In the genomic region with DNA sequence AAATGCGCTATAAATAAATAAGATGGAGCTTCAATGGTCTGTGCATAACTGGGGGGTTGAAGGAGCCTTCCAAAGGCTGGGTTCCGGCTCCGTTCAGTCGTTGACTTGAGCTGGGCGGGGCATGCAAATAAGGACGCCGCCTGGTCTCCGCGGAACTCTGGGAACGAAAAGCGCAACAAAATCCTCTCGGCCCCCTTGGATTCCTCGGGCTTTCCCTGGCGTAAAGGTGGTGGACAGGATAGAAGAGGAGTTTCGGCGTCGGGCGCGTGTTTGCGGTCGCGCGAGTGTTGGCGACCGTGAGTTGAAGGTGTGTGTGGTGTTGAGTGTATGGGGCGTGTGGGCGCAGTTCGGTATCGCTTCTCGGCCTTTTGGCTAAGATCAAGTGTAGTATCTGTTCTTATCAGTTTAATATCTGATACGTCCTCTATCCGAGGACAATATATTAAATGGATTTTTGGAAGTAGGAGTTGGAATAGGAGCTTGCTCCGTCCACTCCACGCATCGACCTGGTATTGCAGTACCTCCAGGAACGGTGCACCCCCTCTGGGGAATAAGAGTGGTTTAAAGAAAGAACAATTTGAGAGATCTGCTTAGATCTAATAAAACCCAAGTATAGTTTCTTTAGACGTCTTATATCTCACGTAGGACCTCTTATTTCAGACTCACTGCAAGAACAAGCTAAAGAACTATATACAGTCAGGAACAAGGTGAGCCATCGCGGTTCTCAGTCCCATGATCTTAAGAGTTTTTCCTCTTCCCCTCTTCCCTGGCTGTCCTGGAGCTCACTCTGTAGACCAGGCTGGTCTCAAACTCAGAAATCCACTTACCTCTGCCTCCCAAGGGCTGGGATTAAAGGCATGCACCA, we compare ENCODE assay signal across 8 mouse cellular contexts. TPM values are rescaled to one million over a fixed set of nuclear protein-coding genes. Genes with fewer than 3 reads are reported as not detected.
DNase-seq lines count a peak whose midpoint lies in the region; ATAC-seq and TF ChIP-seq lines count a peak whose summit lies in the region.
"Not testable (repeated sequence)": the region's sequence is repeated elsewhere in the genome, so short reads cannot be mapped to it uniquely, and the experiment has no call there.

No protein-coding gene starts in this region.

- H3K36me3 ChIP-seq in heart, embryonic 12.5 days; kidney, postnatal 0 days (ENCODE audit: insufficient read depth, low read length); liver, embryonic 12.5 days; stomach, embryonic 15.5 days: not testable (repeated sequence)

- H3K4me1 ChIP-seq in heart, embryonic 12.5 days (replicated peaks); kidney, postnatal 0 days (replicated peaks; ENCODE audit: insufficient read depth, low read length); stomach, embryonic 15.5 days: not testable (repeated sequence)
- peaks cover 39% of the 10 kb centered on the region for H3K4me1 ChIP-seq in liver, embryonic 12.5 days

- not testable (repeated sequence) for H3K27me3 ChIP-seq in heart, embryonic 12.5 days (replicated peaks); kidney, postnatal 0 days (ENCODE audit: insufficient read depth, low read length); stomach, embryonic 15.5 days (replicated peaks)
- H3K27me3 ChIP-seq in liver, embryonic 12.5 days (replicated peaks): peaks cover 20% of the 10 kb centered on the region

- peak overlapping the region; percentile 91 for H3K27ac ChIP-seq in heart, embryonic 12.5 days (ENCODE audit: poor library complexity, severe bottlenecking)
- H3K27ac ChIP-seq in kidney, postnatal 0 days: peak overlapping the region; percentile 96
- peak overlapping the region; percentile 87 for H3K27ac ChIP-seq in liver, embryonic 12.5 days
- H3K27ac ChIP-seq in stomach, embryonic 15.5 days: peak overlapping the region; percentile 96

- peak overlapping the region; percentile 77 for H3K9ac ChIP-seq in heart, embryonic 12.5 days
- H3K9ac ChIP-seq in kidney, postnatal 0 days (ENCODE audit: low read depth, low read length): peak overlapping the region; percentile 79
- H3K9ac ChIP-seq in liver, embryonic 12.5 days: peak overlapping the region; percentile 64; the same call in 1 of the 2 replicates
- not testable (repeated sequence) for H3K9ac ChIP-seq in stomach, embryonic 15.5 days

- not testable (repeated sequence) for TF ChIP-seq CTCF in kidney, postnatal 0 days (IDR thresholded peaks at IDR 0.05; ENCODE audit: low read depth)

- peak; percentile 82 for ATAC-seq in erythroid progenitor cell, adult 5-6 weeks (replicated peaks; ENCODE audit: low FRiP score, poor library complexity, severe bottlenecking)
- peak; percentile 86 for ATAC-seq in heart, embryonic 12.5 days (ENCODE audit: insufficient number of reproducible peaks, low FRiP score)
- ATAC-seq in kidney, postnatal 0 days (replicated peaks; ENCODE audit: low FRiP score, low read depth): peak; percentile 88
- ATAC-seq in liver, embryonic 12.5 days: peak; percentile 95
- peak; percentile 93 for ATAC-seq in stomach, embryonic 15.5 days (ENCODE audit: insufficient read depth, low FRiP score, low read depth)

- peak overlapping the region; percentile 59 for H3K4me2 ChIP-seq in heart, embryonic 12.5 days
- H3K4me2 ChIP-seq in kidney, postnatal 0 days (ENCODE audit: low read length): peak overlapping the region; percentile 48
- H3K4me2 ChIP-seq in liver, embryonic 12.5 days: peak overlapping the region; percentile 62
- peak overlapping the region; percentile 53 for H3K4me2 ChIP-seq in stomach, embryonic 15.5 days

- under 1% methylated on average over 38 of the region's 40 CpGs for WGBS in heart, embryonic 12.5 days
- under 1% methylated on average over 37 of the region's 40 CpGs for WGBS in kidney, postnatal 0 days
- WGBS in liver, embryonic 12.5 days (ENCODE audit: insufficient replicate concordance): under 1% methylated on average over 38 of the region's 40 CpGs
- under 1% methylated on average over 38 of the region's 40 CpGs for WGBS in stomach, embryonic 15.5 days

- peak overlapping the region; percentile 24; the same call in 1 of the 2 replicates for H3K4me3 ChIP-seq in heart, embryonic 12.5 days
- H3K4me3 ChIP-seq in kidney, postnatal 0 days (replicated peaks; ENCODE audit: low read depth, low read length): not testable (repeated sequence)
- H3K4me3 ChIP-seq in liver, embryonic 12.5 days: peak overlapping the region; percentile 23
- peak overlapping the region; percentile 28 for H3K4me3 ChIP-seq in stomach, embryonic 15.5 days (replicated peaks)

- peak; percentile 88 for DNase-seq in CD4-positive helper T cell, adult 2 months (ENCODE audit: low read depth, low spot score)
- peak; percentile 88 for DNase-seq in brain, embryonic 18.5 days (ENCODE audit: low read depth, low spot score)
- peak; percentile 98 for DNase-seq in kidney, postnatal 0 days (ENCODE audit: low spot score)
- peak; percentile 86 to 88 for DNase-seq in natural killer cell, adult 2 months (ENCODE audit: low spot score in 2 of 2)

- H3K9me3 ChIP-seq in heart, embryonic 12.5 days (replicated peaks); kidney, postnatal 0 days (replicated peaks; ENCODE audit: low read length); liver, embryonic 12.5 days (replicated peaks); stomach, embryonic 15.5 days: not testable (repeated sequence)

RNA-seq across cellular contexts. Expression of gene Arl4d, which starts 7.2 kb away (rescaled TPM):
- total RNA-seq in erythroid progenitor cell, adult 5-6 weeks (2015; ENCODE audit: low replicate concordance): not detected in 2 replicates
- 1.0 and 1.5 TPM in 2 replicates for total RNA-seq in erythroid progenitor cell, adult 5-6 weeks (2017; ENCODE audit: low replicate concordance)
- polyA plus RNA-seq in heart, embryonic 12.5 days (2016; fragmentation: Nextera tagmentation; extraction: Ambion mirVana): 10.0 and 10.3 TPM in 2 replicates
- 7.0 and 7.9 TPM in 2 replicates for polyA plus RNA-seq in kidney, postnatal 0 days (2015; fragmentation: Nextera tagmentation; extraction: Ambion mirVana)
- 1.0 and 1.3 TPM in 2 replicates for polyA plus RNA-seq in liver, embryonic 12.5 days (2016; fragmentation: Nextera tagmentation; extraction: Ambion mirVana)
- 7.6 and 7.7 TPM in 2 replicates for polyA plus RNA-seq in stomach, embryonic 15.5 days (2015; fragmentation: Nextera tagmentation; extraction: Ambion mirVana)

RNA-seq across cellular contexts. Expression of gene Rdm1, which starts 31.1 kb away (rescaled TPM):
- 81.1 and 91.4 TPM in 2 replicates for total RNA-seq in erythroid progenitor cell, adult 5-6 weeks (2015; ENCODE audit: low replicate concordance)
- 34.5 and 43.0 TPM in 2 replicates for total RNA-seq in erythroid progenitor cell, adult 5-6 weeks (2017; ENCODE audit: low replicate concordance)
- polyA plus RNA-seq in heart, embryonic 12.5 days (2016; fragmentation: Nextera tagmentation; extraction: Ambion mirVana): 28.3 and 36.2 TPM in 2 replicates
- 30.9 and 37.6 TPM in 2 replicates for polyA plus RNA-seq in kidney, postnatal 0 days (2015; fragmentation: Nextera tagmentation; extraction: Ambion mirVana)
- 11.8 and 12.4 TPM in 2 replicates for polyA plus RNA-seq in liver, embryonic 12.5 days (2016; fragmentation: Nextera tagmentation; extraction: Ambion mirVana)
- 37.6 and 39.6 TPM in 2 replicates for polyA plus RNA-seq in stomach, embryonic 15.5 days (2015; fragmentation: Nextera tagmentation; extraction: Ambion mirVana)

RNA-seq across cellular contexts. Expression of gene Gm11634, which starts 59.1 kb away (rescaled TPM):
- not detected in 2 replicates for total RNA-seq in erythroid progenitor cell, adult 5-6 weeks (2015; ENCODE audit: low replicate concordance)
- not detected in 2 replicates for total RNA-seq in erythroid progenitor cell, adult 5-6 weeks (2017; ENCODE audit: low replicate concordance)
- polyA plus RNA-seq in heart, embryonic 12.5 days (2016; fragmentation: Nextera tagmentation; extraction: Ambion mirVana): not detected in 2 replicates
- polyA plus RNA-seq in kidney, postnatal 0 days (2015; fragmentation: Nextera tagmentation; extraction: Ambion mirVana): 0.37 TPM in 1 of 2 replicates, not detected in the other
- polyA plus RNA-seq in liver, embryonic 12.5 days (2016; fragmentation: Nextera tagmentation; extraction: Ambion mirVana): not detected in 2 replicates
- not detected in 2 replicates for polyA plus RNA-seq in stomach, embryonic 15.5 days (2015; fragmentation: Nextera tagmentation; extraction: Ambion mirVana)
